Mouse (Mus musculus) hindbrain, postnatal 0 days (tissue): ENCODE measurements around the gene Rhobtb3. TPM values are rescaled to one million over a fixed set of nuclear protein-coding genes. Genes with fewer than 3 reads are reported as not detected.

Experiments used
- ATAC-seq: fragments of 200-750 bp; cut with Nextera tagmentation; 2 replicates; pipeline ENCODE4 v1.8.0; 2017; ENCODE audit warnings: mild to moderate bottlenecking, moderate TSS enrichment, moderate library complexity
- DNase-seq: peaks from one replicate; pipeline ENCODE4 v3.0.0-alpha.2; 2015; ENCODE audit warnings: low spot score
- H3K27ac ChIP-seq: fragments of 300-500 bp; sonication (generic); 2 replicates; pipeline ENCODE4 v1.5.1; 2014; ENCODE audit warnings: mild to moderate bottlenecking
- H3K27me3 ChIP-seq: fragments of 300-500 bp; sonication (generic); 2 replicates; pipeline ENCODE4 v1.6.1; 2014; ENCODE audit warnings: low read length, mixed read lengths; ENCODE audit not compliant: insufficient read depth
- H3K36me3 ChIP-seq: fragments of 300-500 bp; sonication (generic); 2 replicates; pipeline ENCODE4 v1.6.1; 2014; ENCODE audit warnings: low read length, mixed read lengths; ENCODE audit not compliant: insufficient read depth
- H3K4me1 ChIP-seq: fragments of 300-500 bp; sonication (generic); 2 replicates; pipeline ENCODE4 v1.6.1; 2014; ENCODE audit warnings: antibody characterized with exemption, low read length, mixed read lengths; ENCODE audit not compliant: insufficient read depth
- H3K4me2 ChIP-seq: fragments of 300-500 bp; sonication (generic); 2 replicates; pipeline ENCODE4 v1.6.1; 2014; ENCODE audit warnings: low read depth, mild to moderate bottlenecking, low read length, moderate library complexity, mixed read lengths
- H3K4me3 ChIP-seq: fragments of 300-500 bp; sonication (generic); 2 replicates; pipeline ENCODE4 v1.5.1; 2014; ENCODE audit warnings: low read length
- H3K9ac ChIP-seq: fragments of 300-500 bp; sonication (generic); replicated peaks from 2 replicates; pipeline ENCODE4 v1.6.1; 2014; ENCODE audit warnings: mild to moderate bottlenecking, low read length, moderate library complexity, mixed read lengths
- H3K9me3 ChIP-seq: fragments of 300-500 bp; sonication (generic); 2 replicates; pipeline ENCODE4 v1.6.1; 2016; ENCODE audit warnings: low read length, mixed read lengths
- CTCF ChIP-seq: IDR thresholded peaks from 2 replicates; pipeline ENCODE4 v1.5.1; 2016; ENCODE audit warnings: antibody characterized with exemption, control low read depth, low read depth
- WGBS: fragments of 180-500 bp; shearing (Covaris S2); extraction: QIAGEN DNeasy Blood & Tissue Kit; methylation state at CpG from one replicate; pipeline ENCODE4 v1.1.7; 2014; 5-methylcytosine and 5-hydroxymethylcytosine counted together
- polyA plus RNA-seq: library from polyadenylated mRNA; unstranded; fragments of >200 nt; fragmentation: Nextera tagmentation; extraction: Ambion mirVana; gene quantifications from 2 replicates; pipeline ENCODE4 v1.2.1, GENCODE M21; 2015
- total RNA-seq: library from RNA; depleted of rRNA; stranded (reverse); fragments of >200 nt; gene quantifications from 2 replicates; pipeline ENCODE4 v1.2.3, GENCODE M21; 2014

Rhobtb3 gene
- total and polyA plus RNA-seq, 2 experiments from 2014 or later: 14.2 to 30.8 TPM

- Histone ChIP-seq H3K4me2 (no peak overlapping the region), H3K27ac (no peak overlapping the region), H3K9me3 (no peaks in the 10 kb centered on the region), H3K9ac (no peak overlapping the region), H3K4me1 (no peaks in the 10 kb centered on the region), H3K36me3 (no peaks in the 10 kb centered on the region), H3K4me3 (no peak overlapping the region), H3K27me3 (no peaks in the 10 kb centered on the region)
- TF ChIP-seq CTCF: no peak
- ATAC-seq (no peak), DNase-seq (no peak)
- WGBS: 54% methylated on average over 1 of the region's 1 CpGs
Observed at GRCm38 (mm10) chr13:75859264-75859844, 84.4 kb downstream of the Rhobtb3 start.

- Histone ChIP-seq H3K4me2 (no peak overlapping the region), H3K4me3 (no peak overlapping the region), H3K9me3 (no peaks in the 10 kb centered on the region), H3K27ac (no peak overlapping the region), H3K27me3 (no peaks in the 10 kb centered on the region), H3K4me1 (no peaks in the 10 kb centered on the region), H3K36me3 (peaks cover 7% of the 10 kb centered on the region; the same call in 1 of the 2 replicates), H3K9ac (no peak overlapping the region)
- DNase-seq (no peak), ATAC-seq (no peak)
- TF ChIP-seq CTCF: no peak
- WGBS: 87% methylated on average over 3 of the region's 3 CpGs
Observed at GRCm38 (mm10) chr13:75853118-75853517, 90.6 kb downstream of the Rhobtb3 start.

GRCm38 (mm10) chr13:75852027-75852426 lies 91.7 kb downstream of the Rhobtb3 start:
- Histone ChIP-seq H3K4me2 (no peak overlapping the region), H3K9me3 (no peaks in the 10 kb centered on the region), H3K27me3 (no peaks in the 10 kb centered on the region), H3K27ac (no peak overlapping the region), H3K9ac (no peak overlapping the region), H3K36me3 (peaks cover 9% of the 10 kb centered on the region; the same call in 1 of the 2 replicates), H3K4me3 (no peak overlapping the region), H3K4me1 (no peaks in the 10 kb centered on the region)
- ATAC-seq (no peak), DNase-seq (no peak)
- no peak for TF ChIP-seq CTCF
- 95% methylated on average over 4 of the region's 4 CpGs for WGBS

GRCm38 (mm10) chr13:75847027-75847426 lies 96.7 kb downstream of the Rhobtb3 start:
- TF ChIP-seq CTCF: no peak
- H3K4me1 ChIP-seq: peaks cover 16% of the 10 kb centered on the region
- H3K9me3 ChIP-seq: no peaks in the 10 kb centered on the region
- H3K4me2 ChIP-seq: no peak overlapping the region
- no peak overlapping the region for H3K9ac ChIP-seq
- no peaks in the 10 kb centered on the region for H3K27me3 ChIP-seq
- DNase-seq (no peak), ATAC-seq (no peak)
- no peak overlapping the region for H3K4me3 ChIP-seq
- peaks cover 9% of the 10 kb centered on the region; the same call in 1 of the 2 replicates for H3K36me3 ChIP-seq
- 90% methylated on average over 6 of the region's 6 CpGs for WGBS
- H3K27ac ChIP-seq: no peak overlapping the region

- WGBS: 48% methylated on average over 4 of the region's 4 CpGs
- no peak for TF ChIP-seq CTCF
- Histone ChIP-seq H3K4me1 (peaks cover 26% of the 10 kb centered on the region), H3K9me3 (no peaks in the 10 kb centered on the region), H3K9ac (no peak overlapping the region), H3K4me2 (no peak overlapping the region), H3K4me3 (no peak overlapping the region), H3K27ac (no peak overlapping the region), H3K27me3 (no peaks in the 10 kb centered on the region), H3K36me3 (peaks cover 5% of the 10 kb centered on the region; the same call in 1 of the 2 replicates)
- DNase-seq: no peak
- no peak for ATAC-seq
Observed at GRCm38 (mm10) chr13:75845519-75846166, 98.1 kb downstream of the Rhobtb3 start.

- H3K9ac ChIP-seq: no peak overlapping the region
- WGBS: 94% methylated on average over 2 of the region's 2 CpGs
- H3K4me1 ChIP-seq: peaks cover 26% of the 10 kb centered on the region
- no peak overlapping the region for H3K4me3 ChIP-seq
- peaks cover 5% of the 10 kb centered on the region; the same call in 1 of the 2 replicates for H3K36me3 ChIP-seq
- ATAC-seq (no peak), DNase-seq (no peak)
- no peak for TF ChIP-seq CTCF
- H3K27ac ChIP-seq: no peak overlapping the region
- no peaks in the 10 kb centered on the region for H3K9me3 ChIP-seq
- no peak overlapping the region for H3K4me2 ChIP-seq
- no peaks in the 10 kb centered on the region for H3K27me3 ChIP-seq
Observed at GRCm38 (mm10) chr13:75844833-75845518, 98.7 kb downstream of the Rhobtb3 start.
